Mouse (Mus musculus) kidney, adult 8-10 months (tissue): ENCODE data around the gene Cacna1h.
A peak's percentile ranks its signal among the peaks of the same experiment; 100 is the strongest.

ENCODE experiments used
- DNase-seq, 2 experiments: peaks; one replicate each; pipeline ENCODE4 v3.0.0; 2022

Gene Cacna1h

DNA sequence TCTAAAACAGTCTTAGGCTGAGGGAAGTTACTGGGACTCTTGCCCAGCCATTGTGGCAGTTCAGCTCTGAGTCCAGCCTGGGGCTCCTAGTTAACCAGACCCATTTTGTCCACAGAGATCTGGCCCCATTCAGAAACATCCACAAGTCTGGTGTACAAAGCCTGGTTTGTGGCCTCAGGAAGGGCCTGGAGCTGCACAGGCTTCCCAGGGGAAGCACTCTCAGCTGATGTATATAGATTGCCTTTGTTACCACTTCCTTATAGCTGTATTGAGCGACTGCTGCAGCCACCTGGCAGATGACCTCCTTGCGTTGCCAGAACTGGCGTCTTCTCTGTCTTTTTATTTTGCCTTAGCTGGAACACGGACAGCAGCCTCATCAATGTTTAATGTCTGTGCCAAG, 11.5 kb upstream of the Cacna1h start:
- DNase-seq, result no peak

DNA sequence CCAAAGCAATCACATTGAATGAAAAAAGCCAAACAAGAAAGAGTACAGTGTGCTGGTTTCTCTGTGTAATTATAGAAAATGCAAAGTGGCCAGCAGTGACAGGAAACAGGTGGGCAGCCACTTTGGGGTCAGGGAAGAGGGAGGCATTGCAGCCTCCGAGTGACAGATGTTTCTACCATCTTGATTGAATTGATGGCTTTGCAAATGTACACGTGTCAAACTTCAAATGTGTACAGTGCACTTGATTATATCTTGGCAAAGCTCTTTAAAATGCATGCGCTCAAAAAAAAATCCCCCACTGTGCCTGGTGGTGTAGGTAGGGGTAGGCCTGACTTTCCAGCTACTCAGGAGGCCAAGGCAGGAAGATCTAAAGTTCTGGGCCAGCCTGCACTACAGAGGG, 9.3 kb upstream of the Cacna1h start:
- DNase-seq, result no peak

DNA sequence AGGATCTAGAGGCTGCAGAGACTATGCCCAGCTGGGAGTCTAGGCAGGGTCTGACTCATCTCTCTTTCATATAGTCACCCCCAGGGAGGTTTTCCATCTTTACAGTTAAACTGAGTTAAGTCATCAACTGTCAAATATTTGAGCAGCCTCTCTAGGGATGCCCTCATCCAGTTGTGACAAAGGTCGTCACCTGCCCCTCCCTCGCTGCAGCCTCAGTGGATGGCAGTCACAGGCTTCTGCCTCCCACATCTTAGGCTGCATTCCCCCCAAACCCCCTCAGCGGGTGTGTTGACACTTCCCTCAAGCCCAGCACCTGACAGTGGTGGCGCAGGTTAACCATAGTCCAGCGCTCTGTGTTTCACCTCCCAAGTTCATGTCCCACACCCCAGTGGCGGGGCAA, 7.8 kb upstream of the Cacna1h start:
- DNase-seq, result no peak

DNA sequence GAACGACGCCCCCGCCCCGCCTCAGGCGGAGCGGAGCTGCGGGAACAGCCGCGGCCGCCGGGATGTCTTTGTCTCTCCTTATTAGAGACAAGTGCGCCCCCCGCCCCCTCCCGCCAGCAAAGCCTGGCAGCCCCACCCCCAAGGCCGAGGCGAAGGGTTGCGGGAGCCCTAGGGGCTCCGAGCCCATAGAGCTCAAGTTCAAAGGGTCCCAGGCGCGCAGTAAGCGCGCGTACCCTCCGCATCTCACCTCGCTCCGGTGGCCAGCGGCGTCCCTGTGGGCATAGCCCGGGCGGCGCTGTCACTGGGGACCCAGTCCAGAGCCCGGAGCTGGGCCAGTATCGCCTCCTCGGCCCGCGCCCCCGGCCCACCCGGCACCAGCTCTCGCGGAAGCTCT, 363 bp downstream of the Cacna1h start:
- DNase-seq, result no peak

DNA sequence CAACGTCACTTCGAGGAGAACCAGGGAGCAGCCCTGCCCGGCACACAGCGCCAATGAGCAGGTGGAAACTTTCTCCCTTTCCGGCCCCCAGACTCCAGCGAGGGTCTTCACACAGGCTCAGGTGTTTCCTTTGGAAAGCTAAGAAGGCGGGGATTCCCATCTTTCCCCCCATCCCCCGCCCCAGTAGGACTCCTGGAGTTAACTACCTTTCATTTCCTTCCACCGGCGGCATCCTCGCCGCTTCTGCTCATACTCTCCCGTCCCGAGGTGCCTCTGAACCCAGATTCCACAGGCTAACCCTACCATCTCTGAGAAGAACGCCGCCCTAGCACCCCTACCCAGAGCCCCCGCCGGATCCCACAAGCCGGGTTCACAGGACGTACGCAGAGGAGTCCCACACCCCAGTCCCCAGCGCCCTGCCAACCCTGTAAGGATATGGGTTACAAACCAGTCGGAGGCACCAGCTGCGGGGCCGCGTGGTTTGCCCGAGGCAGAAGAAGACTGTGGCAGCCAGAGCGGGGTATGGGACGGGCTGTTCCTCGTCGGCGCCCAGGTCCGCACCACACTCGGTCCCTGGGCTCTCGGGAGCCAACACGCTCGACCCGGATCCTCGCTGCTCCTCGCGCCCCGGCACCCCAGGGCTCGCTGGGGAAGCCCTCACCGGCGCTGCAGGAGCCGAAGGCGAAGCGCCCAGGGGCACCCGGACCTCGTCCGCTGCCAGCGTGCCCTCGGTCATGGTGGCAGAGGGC, 976 bp downstream of the Cacna1h start:
- DNase-seq, result no peak

DNA sequence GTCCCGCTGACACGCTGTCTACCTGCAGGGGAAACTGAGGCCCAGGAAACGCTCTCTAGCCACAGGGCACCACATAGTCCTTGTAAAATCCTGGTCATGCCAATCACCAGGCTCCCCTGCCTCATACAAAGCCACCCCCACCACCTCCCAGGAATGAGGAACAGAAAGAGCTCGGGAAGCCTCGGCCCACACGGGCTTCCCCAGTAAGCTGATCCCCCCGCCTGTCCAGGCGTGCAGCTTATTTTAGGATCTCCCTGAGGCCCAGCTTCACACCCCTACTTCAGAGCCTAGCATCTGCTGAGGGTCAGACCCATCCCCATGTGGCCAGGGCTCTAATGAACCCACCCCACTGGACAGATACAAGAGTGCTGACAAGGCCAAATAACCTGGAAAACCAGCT, 3.0 kb downstream of the Cacna1h start:
- no peak for DNase-seq

DNA sequence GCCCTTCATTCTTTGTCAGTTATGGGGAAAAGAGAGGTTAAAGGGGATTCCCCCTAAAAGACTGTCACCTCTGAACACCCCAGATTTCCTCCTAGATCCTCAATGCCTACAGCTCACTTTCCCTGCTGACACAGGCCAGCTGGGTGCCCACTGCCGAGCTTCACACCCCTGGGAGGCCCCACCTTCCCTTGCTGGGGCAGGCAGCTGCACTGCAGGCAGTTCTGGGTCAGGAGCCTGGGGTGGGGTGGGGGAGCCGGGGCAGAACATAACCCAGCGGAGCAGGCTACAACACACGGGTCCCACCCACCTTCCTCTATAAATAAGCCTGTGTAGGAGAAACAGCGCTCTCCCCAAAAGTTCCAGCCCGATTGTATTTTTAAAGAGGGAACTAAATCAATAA, 3.7 kb downstream of the Cacna1h start:
- DNase-seq, result no peak

DNA sequence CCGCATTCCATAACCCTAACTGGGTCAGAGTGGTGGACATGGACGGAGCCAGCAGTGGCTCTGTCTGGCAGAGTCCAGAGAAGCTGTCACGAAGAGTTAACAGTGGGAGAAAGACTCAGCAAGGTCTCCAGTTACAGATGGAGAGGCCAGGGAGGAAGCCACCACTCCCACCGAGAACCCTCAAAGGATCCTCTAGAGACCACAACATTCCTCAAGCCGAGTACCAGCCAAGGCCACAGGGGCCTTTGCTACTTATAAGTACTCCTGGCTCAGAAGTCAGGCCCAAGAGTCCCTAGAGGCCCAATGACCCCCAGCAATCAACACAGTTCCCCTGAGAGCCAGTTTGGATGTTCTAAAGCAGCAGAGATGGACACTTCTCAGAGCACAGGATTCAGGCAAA, 4.3 kb downstream of the Cacna1h start:
- no peak for DNase-seq

DNA sequence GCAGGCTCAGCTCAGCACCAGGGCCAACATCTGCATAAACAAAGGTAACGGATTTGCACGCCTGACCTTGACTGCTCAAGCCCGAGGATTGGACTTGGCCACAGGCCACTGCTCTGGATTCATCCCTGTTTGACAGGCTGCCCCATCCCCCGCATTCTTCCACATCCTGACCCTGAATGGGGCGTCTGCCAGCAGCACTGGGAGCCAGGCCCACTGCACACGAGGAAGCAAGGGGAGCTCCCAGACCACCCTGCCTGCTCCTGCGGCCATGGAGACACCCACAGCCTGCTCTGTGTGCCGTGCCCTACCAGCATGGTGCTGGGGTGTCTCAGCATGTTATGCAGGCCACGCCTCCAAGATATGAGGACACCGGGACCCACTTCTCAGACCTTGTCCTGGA, 6.1 kb downstream of the Cacna1h start:
- DNase-seq, result no peak

DNA sequence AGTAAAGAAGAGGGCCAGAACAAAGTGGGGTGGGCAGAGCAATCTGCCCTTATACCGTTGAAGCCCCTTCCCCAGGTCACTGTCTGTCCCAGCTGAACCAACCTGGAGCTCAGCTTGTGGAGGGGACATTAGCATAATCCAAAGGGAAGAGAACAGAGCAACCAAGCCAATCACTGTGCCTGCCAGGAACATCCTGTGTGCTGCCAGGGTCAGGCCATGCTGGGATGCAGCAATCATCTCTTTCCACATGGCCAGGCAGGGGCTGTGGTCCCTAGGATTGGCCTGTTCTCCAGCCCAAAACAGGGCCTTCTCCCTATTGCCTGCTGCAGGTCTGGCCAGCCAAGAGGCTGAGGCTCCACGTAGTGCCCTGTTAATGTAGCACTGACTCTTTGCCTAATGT, 7.6 kb downstream of the Cacna1h start:
- DNase-seq, result no peak

DNA sequence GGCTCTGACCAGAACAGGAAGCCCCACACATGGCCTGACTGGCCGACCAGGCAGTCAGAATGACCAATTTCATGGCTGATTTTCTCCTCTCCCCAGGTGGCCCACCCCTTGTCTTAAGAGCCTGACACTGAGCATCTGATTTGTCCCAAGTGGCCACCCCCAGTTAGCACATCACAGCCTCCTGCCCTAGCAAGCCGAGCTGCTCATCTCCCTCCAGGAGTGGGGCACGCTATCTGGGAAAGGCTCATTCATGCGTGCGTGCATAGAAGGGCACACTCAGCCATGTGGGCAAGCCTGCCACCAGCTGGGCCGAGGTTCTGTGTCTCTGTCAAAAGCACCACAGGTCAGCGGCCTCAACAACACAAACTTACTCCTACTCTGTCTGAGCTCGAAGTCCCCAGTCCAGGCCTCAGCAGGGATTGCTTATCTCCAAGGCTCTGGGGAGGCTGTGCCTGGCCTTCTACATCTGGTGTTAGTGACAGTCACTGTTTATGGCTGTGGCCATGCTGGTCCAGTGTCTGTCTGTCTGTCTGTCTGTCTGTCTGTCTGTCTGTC, 9.0 kb downstream of the Cacna1h start:
- no peak for DNase-seq

DNA sequence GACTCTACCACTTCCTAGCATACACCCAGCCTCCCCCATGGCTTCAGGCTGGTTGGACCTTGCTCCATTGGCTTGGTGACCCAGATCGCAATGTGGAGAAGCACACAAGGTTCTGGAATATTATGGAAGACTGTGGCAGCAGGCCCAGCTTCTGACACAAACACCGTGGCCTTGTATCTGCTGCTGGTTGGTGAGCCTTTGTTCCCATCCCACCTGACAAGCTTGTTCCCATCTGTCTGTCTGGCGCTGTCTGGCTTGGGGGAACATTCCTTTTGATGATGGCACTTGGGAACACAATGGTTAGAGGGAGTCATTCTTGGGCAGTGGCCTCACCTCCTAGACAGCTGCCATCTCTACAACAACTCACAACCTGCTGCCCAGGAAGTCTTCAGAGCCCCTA, 12.6 kb downstream of the Cacna1h start:
- peak in 1 of 2 experiments; percentile 17 for DNase-seq

DNA sequence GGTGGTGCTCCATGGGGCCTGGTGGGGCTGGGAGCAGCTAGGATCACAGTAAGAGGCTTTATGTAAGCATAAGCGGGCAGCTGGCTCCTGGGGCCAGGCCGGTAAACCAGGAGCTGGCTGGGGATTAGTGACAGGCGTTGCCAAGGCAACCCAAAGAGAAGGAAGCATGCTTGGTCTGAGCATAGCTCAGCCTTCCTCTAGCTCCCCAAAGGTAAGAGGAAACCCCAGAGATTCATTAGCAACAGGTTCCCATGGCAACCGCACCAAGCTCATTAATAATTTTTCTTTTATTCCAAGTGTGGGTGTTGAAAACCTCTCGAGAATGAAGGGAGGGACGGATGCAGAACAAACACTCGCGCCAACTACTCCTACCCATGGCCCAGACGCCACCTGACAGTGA, 14.7 kb downstream of the Cacna1h start:
- no peak for DNase-seq

DNA sequence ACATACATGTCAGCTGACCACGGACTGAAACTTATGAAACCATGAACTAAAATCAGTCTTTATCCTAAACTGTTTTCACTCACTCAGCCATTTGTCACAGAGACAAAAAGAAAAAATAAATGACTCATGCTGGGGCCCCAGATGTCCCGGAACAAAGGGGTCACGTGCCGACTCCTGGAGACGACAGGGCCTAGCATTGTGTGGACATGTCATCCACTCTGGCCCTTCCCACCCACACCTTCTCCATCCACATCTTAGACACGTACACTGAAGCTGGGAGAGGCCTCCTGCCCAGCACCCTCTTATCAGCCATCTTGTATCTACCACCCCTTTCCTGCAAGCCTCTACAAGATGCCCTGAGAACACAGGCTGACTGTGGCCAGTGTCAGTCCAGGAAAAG, 15.6 kb downstream of the Cacna1h start:
- no peak for DNase-seq

DNA sequence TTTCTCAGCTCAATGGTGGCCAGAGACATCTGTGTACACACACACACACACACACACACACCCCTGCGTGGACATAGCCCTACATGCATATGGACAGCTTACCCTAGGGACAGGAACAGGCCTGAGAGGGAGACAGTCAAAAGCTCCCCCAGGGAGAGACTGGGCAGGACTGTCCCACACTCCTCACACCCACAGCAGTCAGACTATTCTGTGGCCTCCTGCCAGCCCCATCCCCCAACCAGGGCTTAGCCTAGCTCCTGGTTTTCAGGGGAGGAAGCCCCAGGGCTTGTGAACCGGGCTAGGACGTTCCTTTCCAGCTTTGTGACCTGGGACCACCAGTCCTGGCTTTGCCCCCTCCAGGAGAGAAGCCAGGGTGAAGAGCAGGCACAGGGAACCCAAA, 17.4 kb downstream of the Cacna1h start:
- no peak for DNase-seq

DNA sequence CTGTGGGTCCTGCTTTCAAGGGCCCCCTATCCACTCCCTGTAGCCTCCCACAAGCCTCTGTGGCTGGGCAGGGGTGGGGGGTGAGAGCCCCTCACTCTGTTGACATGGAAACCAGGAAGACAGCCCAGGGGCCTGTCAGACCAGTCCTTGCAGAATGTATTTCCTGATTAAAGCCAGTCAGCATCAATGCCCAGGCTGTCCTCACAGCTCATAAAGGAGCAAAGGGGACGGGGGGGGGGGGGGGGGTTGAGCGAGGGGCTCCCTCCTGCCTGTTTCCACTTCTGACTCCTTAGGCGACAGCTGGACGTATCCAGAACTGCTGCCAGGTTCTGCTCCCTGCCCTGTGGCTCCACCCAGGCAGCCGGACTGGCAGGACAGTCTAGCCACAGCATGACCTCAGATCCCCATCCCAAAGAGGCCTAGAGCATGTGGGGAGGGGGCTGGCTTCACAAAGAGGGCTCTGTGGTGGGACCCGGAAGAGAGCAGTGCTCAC, 18.1 kb downstream of the Cacna1h start:
- DNase-seq, result no peak

DNA sequence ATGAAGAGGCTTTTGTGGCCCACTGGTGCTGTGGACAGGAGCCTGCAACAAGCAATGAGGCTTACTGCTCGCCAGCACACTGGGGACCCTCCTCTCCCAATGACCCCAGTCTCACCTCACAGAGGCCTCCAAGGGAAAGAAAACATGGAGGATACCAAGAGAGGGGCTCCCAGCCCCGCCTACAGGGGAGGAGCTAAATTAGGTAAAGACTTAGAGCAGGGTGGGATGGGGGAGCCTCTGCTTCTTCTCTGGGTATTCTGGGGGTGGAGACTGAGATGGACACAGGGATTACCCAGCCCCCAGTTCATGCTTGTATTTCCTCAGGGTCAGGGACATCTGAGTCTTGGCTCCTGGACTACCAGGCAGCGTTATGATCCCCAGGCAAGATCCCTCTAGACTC, 18.7 kb downstream of the Cacna1h start:
- no peak for DNase-seq

DNA sequence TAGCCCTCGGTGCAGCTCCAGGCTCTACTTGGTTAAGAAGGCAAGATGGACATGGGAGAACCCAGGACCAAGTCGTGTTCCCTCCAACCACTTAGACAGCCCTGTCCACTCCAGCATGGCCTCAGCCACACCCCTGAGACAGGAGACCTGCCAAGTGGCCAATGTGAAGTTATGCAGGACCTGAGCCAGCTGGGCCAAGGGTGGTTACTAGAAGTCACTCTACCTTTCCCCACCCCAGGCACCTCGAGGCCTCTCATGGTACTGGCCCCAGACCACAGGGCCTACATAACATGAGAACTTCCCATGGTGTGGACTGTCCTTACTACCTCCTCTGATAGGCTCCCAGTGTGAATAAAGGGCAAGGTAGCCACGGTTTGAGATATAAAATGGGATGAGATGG, 19.4 kb downstream of the Cacna1h start:
- peak; percentile 66 to 82 for DNase-seq

DNA sequence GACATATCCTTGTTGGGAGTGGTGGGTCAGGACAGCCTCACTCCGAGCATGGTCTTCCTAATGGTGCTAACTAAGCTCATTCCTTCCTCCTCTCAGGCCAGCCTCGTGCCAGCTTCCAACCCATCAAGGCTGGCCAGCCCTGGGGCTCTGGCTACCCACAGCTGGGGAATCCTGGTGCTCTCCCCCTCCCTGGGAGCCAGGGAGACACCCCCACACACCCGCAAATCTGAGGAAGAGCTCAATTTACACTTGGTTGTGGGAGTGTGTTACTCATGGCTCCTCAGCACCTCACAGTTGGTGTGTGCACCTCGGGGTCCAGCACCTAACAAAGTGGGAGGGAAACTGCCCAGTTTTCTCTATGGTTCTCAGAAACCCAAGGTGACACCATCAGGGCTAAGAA, 22.3 kb downstream of the Cacna1h start:
- no peak for DNase-seq

DNA sequence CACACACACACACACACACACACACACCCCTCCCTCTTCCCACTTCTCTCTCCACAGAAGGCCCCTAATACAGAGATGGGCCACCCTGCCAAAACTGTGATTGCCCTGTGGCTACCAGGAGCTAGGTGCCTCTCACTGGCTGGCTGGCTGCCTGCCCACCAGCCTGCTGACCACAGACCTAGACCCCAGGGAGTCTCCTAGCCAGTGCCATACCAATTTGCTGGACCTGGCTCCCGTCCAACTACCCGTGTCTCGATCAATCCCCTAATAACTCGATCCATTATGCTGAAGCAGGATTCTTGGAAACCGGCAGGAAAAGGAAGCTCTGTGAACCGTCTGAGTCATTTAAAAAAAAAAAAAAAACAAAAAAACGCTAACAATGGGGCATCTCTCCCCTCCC, 22.8 kb downstream of the Cacna1h start:
- DNase-seq, result no peak

DNA sequence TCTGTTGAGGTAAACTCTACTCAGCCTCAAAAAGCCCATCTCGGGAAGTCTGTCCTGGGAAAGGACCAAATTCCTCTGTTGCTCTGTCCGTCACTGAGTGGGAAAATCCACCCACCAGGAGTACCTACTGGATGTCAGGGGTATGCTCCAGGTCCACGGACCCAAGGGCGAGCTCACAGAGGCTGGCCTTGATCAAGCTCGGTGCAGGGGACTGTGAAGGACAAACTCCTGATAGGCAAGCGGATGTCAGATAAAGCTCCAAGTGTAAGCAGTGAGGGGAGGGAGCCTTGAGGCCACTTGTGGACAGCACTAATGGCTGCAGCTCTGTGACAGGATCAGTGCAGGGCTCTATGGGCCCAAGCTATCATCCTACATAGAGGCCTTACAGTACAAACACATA, 23.4 kb downstream of the Cacna1h start:
- DNase-seq, result no peak

DNA sequence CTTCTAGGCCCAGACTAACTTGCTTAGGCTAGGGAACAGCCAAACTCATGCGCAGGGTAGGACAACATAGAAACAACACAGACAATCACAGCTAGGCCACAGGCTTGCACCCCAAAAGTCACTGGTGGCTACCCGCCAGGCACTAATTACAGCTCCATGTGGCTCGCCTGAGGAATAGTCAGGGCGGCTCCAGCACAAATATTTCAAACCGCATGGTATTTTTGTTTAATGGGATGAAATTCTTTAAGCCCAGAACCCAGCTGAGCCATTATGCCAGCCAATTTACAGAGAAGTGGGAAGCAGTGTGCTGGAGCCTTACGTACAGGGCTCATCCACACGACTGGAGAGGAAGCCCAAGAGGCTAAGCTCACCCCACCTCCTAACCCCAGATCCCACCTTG, 24.0 kb downstream of the Cacna1h start:
- no peak for DNase-seq

DNA sequence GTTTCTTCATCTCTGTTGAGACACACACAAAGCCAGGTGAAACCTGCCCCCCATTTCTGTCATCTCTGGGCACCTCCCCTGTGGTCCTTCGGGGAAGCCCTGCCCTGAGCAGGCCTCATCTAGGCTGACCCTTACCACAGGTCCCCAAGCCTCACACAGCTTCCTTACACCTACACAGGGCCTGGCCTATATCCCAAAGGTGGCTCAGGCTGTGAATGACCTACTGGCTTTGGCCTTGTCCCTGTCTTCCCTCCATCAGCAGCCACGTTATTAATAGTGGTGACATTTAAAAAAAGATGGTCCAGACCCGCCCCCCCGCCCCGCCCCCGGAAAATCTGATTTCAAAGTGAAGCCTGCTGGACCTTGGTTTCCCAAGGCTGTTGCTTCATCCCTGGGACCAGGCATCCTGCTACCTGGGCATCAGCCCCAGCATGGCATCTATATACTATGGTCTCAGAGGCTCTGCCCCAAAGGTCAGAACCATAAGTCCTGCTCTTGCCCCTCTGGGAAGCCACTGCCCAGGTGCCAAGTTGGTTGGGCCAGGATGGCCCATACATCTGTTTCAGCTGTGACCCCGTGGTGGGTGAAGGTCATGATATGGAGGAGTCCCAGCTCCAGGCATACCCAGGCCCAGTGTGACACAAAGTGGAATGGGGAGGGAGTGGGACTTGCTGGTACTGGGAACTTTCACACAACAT, 25.1 kb downstream of the Cacna1h start:
- no peak for DNase-seq

DNA sequence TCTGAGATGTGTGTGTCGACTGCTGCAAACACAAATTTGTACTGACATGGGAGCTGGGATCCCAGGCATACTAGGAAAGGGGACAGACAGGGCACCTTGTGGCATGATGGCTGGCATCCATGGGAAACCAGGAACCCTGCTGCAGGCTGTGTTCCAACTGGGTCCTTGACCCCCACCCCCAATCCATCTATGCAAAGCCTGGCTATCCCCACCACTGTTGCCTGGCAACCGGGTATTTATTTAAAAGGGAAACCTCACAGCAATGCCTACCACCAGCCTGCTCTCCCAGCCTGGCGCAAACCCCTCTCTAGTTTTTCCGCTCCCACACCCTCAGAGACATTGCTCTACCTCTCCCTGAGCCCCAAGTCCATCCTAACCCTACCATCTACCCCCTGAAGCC, 26.2 kb downstream of the Cacna1h start:
- no peak for DNase-seq
